Mouse (Mus musculus) layer of hippocampus, postnatal 25 days (tissue): ENCODE data around the gene Ror1. TPM values are rescaled to one million over a fixed set of nuclear protein-coding genes. Genes with fewer than 3 reads are reported as not detected.

Experiments used
- DNase-seq, 2 experiments: peaks; one replicate each; pipeline ENCODE4 v3.0.0; 2022; ENCODE audit warnings: mixed read lengths in 2 of 2, low spot score in 1 of 2; ENCODE audit errors: extremely low spot score in 1 of 2
- total RNA-seq, 2 experiments: library from RNA; stranded (reverse); gene quantifications; 2 replicates each; pipeline ENCODE4 v1.2.3; 2021

Ror1 gene
- total RNA-seq, 2 experiments from 2014 or later: 4.1 to 4.6 TPM

DNA sequence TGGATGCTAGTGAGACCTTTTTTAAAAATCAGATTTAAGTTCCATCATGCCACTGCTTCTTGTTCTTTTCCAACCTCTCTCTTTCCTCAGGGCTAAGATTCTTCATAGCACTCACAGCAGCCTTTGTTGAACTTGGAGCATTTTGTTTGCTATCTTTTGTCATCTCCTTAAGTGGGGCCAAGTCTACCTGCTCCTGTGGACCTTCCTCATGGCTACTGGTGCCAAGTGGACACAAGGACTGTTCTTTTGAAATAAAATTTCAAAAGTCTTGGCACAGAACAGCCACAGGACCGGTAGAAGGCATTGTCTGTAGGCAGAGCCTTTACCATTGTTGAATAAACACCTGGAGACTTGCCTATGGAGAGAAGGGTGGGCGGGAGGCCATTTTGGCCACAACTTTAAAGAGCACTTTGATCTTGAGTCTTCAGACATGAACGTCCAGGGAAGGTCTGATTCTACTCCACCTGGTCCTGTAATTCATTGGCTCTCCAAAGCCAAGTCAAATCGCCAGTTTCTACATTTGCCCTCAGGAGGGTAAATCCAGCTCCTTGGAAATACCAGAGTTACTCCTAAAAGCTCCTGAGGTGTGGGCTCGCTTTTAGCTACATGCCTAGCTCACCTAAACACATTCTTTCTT, 195.5 kb downstream of the Ror1 start:
- DNase-seq: no peak

DNA sequence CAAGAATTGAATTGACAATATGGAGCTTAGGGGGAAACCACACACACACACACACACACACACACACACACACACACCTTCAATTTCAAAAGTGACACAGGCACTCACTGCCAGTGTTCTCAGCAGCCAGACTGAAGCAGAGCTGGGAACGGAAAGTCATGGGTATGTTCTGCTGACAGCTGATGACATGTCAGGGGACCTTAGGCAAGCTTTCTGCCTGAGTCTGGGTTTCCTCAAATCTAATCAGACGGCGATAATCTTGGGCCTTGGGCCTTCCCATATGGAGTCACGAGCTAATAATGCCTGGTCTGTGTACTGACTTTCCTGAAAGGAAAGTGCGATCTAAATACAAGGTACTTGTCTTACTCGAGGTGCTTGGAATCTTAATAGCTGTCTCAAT, 202.1 kb downstream of the Ror1 start:
- no peak for DNase-seq

DNA sequence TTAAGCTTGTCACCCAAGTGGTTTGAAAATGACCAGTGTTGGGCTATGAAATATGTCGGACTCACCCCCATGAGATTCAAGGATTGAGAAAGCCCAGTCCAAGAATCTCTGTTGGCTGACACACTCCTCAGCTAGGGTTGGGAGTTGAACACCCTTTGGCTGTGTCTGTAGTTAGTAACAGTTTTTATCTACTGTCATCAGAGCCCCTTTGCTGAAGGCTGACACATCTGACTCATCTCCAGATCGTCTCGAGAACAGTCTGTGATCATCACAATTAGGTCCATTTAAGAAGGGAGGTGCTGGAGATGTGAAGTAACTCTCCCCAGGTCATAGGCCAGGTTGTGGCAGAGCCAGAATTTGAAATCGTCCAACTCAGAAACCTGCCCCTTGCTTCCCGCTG, 203.0 kb downstream of the Ror1 start:
- no peak for DNase-seq

DNA sequence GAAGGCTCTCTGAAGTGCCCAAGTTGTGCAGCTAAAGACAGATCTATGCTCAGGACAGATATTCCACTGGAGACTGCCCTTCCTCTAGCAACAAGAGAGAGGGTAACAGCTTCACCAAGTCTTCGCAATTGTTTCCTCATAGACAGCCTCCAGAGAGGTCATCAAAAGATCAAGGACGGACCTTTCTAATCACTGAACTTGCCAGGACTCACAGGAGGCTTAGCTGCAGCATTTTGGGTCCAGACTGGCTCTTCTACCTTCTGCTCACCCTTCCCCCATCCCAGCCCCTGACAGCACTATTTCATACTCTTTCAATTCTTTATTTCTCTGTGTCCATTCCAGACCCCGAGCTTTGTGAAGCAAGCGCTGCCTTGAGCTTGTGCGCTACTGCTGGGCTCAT, 204.6 kb downstream of the Ror1 start:
- no peak for DNase-seq

GRCm38 (mm10) chr4:100301423-100301822, 205.8 kb downstream of the Ror1 start:
- no peak for DNase-seq

DNA sequence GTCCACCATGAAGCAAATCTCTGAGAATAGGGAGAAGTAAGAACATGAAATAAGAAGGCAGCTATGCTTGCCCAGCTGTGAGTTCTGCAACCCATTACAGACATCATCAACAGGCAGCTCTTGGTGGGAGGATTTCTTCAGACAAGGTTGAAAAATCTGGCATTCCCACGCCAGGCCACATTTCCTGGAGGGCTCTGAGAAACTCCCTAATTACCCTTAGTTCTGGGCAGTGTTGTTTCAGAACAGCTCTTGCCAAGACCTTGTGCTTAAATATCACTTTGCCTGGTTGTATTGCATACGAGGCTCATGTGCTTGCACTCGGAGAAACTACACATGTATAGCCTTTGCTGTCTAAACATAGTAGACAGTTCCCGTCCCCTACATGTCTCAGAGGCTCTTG, 211.8 kb downstream of the Ror1 start:
- no peak for DNase-seq

- DNase-seq: no peak
These were observed 216.4 kb downstream of the Ror1 start for GRCm38 (mm10) chr4:100311775-100312537.

DNA sequence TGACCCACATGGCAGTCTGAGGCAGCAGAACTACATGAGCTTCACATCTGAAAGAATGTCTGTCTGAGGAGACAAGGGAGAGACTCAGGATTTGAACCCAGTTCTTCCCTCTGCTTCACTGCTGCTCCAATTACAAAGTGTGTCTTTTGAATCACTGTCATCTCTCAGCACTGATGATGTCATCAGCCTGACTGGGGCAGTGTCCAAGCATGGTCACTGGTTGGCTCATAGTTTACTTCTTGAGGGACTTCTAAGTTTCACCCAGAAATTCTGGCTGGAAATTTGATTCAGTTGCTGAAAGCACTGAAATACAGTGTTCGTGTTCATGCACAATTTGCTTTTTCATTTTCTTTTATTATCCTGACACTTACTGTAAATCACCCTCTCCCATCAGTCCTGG, 219.5 kb downstream of the Ror1 start:
- no peak for DNase-seq

DNA sequence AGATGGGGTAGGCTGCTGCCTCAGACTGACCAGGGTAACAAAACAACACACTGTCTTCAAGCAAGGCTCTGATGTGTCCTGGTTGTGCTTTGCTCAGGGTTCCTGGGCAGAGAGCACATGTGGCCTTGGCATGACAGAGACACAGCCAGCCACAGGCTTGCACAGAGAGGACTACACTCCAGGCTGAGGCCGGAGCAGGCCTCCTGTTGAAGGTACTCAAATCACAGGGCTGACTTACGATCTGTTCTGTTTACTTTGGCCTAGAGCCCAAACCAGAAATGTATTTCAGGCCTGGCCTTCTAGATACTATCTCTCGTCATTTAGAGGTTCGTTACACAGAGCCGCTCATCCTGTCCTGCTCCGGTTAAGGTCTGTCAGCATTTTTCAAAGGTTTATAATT, 226.2 kb downstream of the Ror1 start:
- no peak for DNase-seq

DNA sequence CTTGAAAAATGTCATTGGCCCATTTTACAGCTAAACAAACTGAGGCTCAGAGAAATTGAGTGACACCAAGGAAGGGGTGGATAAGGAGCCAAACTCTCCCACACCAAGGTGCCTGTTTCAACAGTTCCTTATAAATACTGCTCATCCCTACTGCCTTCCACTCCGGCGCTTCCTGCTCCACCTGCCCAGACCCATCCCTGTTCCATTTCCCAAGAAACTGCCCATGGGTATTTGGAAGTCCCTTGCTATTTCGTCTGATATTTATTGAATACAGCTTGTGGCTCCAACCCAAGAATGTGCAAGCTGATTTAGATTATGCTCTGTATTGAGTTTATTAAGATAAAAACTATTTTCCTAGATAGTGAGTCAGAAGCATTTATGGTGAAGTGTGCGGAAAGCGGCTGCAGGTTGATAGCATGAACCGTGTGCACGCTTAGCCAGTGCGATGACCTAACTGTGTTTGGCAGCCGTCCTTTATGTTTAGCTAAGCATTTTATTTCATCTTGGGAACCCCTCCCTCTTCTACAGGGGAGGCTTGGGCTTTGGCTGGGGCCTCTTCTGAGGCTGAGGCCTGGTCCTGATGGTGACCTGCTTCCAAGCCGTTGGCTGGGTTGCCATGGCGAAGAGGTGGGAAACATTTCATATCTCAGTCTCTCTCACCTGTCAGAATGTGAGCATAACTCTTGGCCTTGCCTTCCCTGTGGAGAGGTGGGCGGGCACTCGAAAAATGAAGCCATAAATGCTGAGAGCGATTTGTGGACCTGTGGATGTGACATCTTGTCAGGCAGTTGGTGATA, 229.3 kb downstream of the Ror1 start:
- DNase-seq: no peak

DNA sequence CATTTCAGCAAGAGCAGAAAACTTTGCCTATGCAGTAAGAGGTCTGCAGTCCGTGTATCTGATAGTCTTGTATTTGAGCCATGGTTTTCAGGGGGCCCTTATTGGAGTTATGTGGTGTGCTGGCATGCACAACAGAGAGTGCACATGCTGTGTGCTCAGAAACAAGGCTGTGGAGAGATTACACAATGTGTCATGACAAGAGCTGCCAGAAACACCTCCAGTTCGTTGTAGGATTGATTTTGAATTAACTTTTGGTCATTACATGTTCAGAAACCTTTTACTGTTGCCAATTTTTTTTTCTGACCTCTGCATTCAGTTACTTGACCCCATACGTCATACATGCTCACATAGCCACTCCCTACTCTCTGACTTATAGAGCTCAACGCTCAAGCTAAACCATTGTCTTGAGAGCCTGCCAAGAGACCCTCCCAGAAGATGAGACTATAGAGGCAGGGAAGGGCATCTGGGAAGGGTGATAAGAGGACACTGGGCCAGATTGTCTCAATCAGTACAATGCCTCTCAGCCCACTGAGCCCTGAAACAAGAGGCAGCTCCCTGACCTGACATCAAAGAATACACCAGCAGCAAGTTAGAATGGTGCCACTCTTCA, 232.9 kb downstream of the Ror1 start:
- DNase-seq: no peak

- no peak for DNase-seq
These were observed 239.6 kb downstream of the Ror1 start for GRCm38 (mm10) chr4:100335168-100335567.

DNA sequence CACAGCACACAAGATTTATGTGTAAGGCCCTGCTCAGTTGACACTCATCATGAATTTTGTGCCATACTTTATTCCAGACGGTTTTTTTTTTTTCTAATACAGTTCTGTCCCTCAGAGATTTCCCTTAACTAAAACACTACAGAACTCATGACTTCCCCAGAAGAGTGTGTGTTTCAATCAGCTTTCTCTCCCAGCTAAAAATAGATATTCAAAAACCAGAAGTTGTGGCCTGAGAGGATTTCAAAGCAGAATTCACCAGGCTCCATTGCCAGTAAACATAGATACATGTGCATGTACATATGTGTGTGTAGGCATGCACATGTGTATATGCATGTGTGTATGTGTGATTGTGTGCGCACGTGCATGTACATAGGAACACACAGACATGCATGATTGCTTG, 252.2 kb downstream of the Ror1 start:
- DNase-seq: no peak

DNA sequence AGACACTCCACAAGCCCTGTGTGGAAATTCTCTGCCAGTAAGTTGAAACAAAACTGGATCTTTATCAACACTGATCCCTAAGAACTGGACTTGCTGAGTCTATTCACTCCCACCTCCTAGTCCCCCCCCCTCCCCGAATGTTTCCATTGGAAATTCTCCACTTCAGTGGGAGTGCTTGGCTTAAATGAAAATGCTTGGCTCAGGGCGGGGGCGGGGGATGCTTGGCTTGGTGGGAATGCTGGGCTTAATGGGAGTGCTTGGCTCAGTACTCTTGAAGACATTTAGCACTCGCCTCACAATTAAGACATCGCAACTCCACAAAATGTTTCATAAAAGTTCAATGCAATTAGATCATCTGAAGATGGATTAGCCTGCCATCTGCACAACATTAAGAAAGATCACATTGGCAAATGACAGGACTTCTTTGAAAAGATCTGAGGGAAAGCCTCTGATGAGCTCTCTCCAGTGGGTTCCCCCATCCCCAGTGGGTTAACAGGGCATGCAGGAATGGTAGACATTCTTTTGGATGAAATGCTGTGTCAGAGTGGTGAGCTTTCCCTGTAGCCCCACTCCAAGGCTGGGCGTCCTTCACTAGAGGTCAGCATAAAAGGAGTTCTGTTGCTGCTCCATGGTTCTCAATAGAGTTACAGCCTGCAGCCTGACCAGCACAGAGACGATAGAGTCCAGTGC, 254.7 kb downstream of the Ror1 start:
- DNase-seq: no peak

GRCm38 (mm10) chr4:100351797-100352290, 256.3 kb downstream of the Ror1 start:
- no peak for DNase-seq

DNA sequence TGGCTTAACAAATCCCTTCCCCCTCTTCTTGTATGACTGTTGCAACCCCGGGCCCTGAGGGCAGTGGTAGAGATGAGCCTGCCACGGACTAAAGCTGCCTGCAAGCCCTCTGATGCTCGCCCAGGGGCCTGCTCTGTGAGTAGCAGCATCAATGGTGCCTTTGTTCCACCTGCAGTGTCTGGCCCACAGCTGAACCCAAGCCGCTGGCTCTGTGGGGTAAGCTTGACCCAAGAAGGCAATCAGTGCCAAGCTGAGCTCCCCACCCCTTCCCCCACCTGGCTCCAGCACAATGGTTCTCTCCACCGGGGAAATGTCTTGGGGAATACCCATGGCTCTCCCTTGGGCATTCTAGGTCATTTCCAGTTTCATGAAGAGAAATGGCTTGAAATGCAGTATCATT, 260.0 kb downstream of the Ror1 start:
- no peak for DNase-seq

- DNase-seq: no peak
These were observed 262.4 kb downstream of the Ror1 start for GRCm38 (mm10) chr4:100357881-100358589.

DNA sequence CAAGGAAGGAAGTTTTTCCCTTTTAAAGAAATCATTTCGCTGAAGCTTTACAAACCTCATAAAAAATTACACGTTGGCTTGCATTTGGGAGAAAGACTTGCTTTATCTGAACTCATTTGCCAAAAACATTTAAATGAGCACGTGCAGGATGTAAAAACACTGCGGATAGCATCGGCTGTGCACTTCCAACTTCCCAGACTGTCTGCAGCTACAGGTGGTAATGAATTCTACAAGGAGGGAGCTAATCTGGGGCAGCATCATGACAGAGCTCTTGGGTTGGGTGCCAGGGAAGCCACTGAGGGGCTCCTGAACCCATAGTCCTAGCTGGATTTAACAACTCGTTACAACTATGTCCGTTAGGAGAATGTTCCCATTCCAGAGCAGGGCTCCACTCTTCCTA, 268.1 kb downstream of the Ror1 start:
- no peak for DNase-seq

- no peak for DNase-seq
These were observed 273.1 kb downstream of the Ror1 start for GRCm38 (mm10) chr4:100368691-100369090.
